Mouse (Mus musculus) kidney, embryonic 14.5 days (tissue): ENCODE data around the gene Palld. TPM values are rescaled to one million over a fixed set of nuclear protein-coding genes. Genes with fewer than 3 reads are reported as not detected.

Source experiments
- ATAC-seq: fragments of 200-750 bp; cut with Nextera tagmentation; 2 replicates; pipeline ENCODE4 v1.8.0; 2017; ENCODE audit warnings: moderate number of reproducible peaks, mild to moderate bottlenecking, moderate TSS enrichment, moderate library complexity; ENCODE audit not compliant: low FRiP score, low TSS enrichment
- H3K27ac ChIP-seq: fragments of 300-500 bp; sonication (generic); 2 replicates; pipeline ENCODE4 v1.5.1; 2014; ENCODE audit warnings: low read depth, mild to moderate bottlenecking, low read length, moderate library complexity, mixed read lengths
- H3K27me3 ChIP-seq: fragments of 300-500 bp; sonication (generic); 2 replicates; pipeline ENCODE4 v1.6.1; 2014; ENCODE audit warnings: mild to moderate bottlenecking, low read length; ENCODE audit not compliant: control insufficient read depth, insufficient read depth
- H3K36me3 ChIP-seq: fragments of 300-500 bp; sonication (generic); 2 replicates; pipeline ENCODE4 v1.6.1; 2014; ENCODE audit warnings: low read length, mixed read lengths; ENCODE audit not compliant: control insufficient read depth, insufficient read depth
- H3K4me1 ChIP-seq: fragments of 300-500 bp; sonication (generic); 2 replicates; pipeline ENCODE4 v1.6.1; 2014; ENCODE audit warnings: low read length, mixed read lengths; ENCODE audit not compliant: control insufficient read depth, insufficient read depth
- H3K4me2 ChIP-seq: fragments of 300-500 bp; sonication (generic); replicated peaks from 2 replicates; pipeline ENCODE4 v1.6.1; 2014; ENCODE audit warnings: low read depth, mild to moderate bottlenecking, low read length
- H3K4me3 ChIP-seq: fragments of 300-500 bp; sonication (generic); 2 replicates; pipeline ENCODE4 v1.5.1; 2014; ENCODE audit warnings: mild to moderate bottlenecking, low read length
- H3K9ac ChIP-seq: fragments of 300-500 bp; sonication (generic); 2 replicates; pipeline ENCODE4 v1.6.1; 2014; ENCODE audit warnings: low read depth, mild to moderate bottlenecking, low read length, moderate library complexity
- H3K9me3 ChIP-seq: fragments of 300-500 bp; sonication (generic); 2 replicates; pipeline ENCODE4 v1.6.1; 2016; ENCODE audit warnings: low read length; ENCODE audit not compliant: control insufficient read depth
- WGBS: fragments of 180-500 bp; shearing (Covaris S2); extraction: QIAGEN DNeasy Blood & Tissue Kit; methylation state at CpG from one replicate; pipeline ENCODE4 v1.1.7; 2014; 5-methylcytosine and 5-hydroxymethylcytosine counted together
- polyA plus RNA-seq: library from polyadenylated mRNA; unstranded; fragments of >200 nt; fragmentation: Nextera tagmentation; extraction: Ambion mirVana; gene quantifications from 2 replicates; pipeline ENCODE4 v1.2.1, GENCODE M21; 2014

Gene Palld
- polyA plus RNA-seq, 1 experiment from 2014 or later, result 53.1 TPM

GRCm38 (mm10) chr8:61634811-61635210, 267.7 kb downstream of the Palld start:
- H3K36me3 ChIP-seq, result no peaks in the 10 kb centered on the region
- no peaks in the 10 kb centered on the region for H3K27me3 ChIP-seq
- H3K9me3 ChIP-seq, result no peaks in the 10 kb centered on the region
- no peak overlapping the region for H3K4me2 ChIP-seq
- 83% methylated on average over 1 of the region's 1 CpGs for WGBS
- H3K9ac ChIP-seq, result no peak overlapping the region
- H3K4me1 ChIP-seq, result peaks cover 9% of the 10 kb centered on the region
- no peak for ATAC-seq
- H3K4me3 ChIP-seq, result no peak overlapping the region
- H3K27ac ChIP-seq, result no peak overlapping the region

GRCm38 (mm10) chr8:61632331-61632730, 270.2 kb downstream of the Palld start:
- Histone ChIP-seq H3K4me1 (no peaks in the 10 kb centered on the region), H3K9ac (no peak overlapping the region), H3K27me3 (no peaks in the 10 kb centered on the region), H3K27ac (no peak overlapping the region), H3K9me3 (no peaks in the 10 kb centered on the region), H3K4me2 (no peak overlapping the region), H3K36me3 (no peaks in the 10 kb centered on the region), H3K4me3 (no peak overlapping the region)
- 71% methylated on average over 2 of the region's 2 CpGs for WGBS
- ATAC-seq, result no peak

- H3K27me3 ChIP-seq, result no peaks in the 10 kb centered on the region
- H3K36me3 ChIP-seq, result no peaks in the 10 kb centered on the region
- H3K4me3 ChIP-seq, result no peak overlapping the region
- no peak overlapping the region for H3K4me2 ChIP-seq
- no peak for ATAC-seq
- 68% methylated on average over 1 of the region's 1 CpGs for WGBS
- no peaks in the 10 kb centered on the region for H3K4me1 ChIP-seq
- no peaks in the 10 kb centered on the region for H3K9me3 ChIP-seq
- H3K9ac ChIP-seq, result no peak overlapping the region
- no peak overlapping the region for H3K27ac ChIP-seq
Measured at GRCm38 (mm10) chr8:61629631-61629968, 272.9 kb downstream of the Palld start.

- no peak overlapping the region for H3K27ac ChIP-seq
- 82% methylated on average over 3 of the region's 3 CpGs for WGBS
- ATAC-seq, result no peak
Measured at GRCm38 (mm10) chr8:61628938-61629630, 273.4 kb downstream of the Palld start.

GRCm38 (mm10) chr8:61626246-61626952, 276.1 kb downstream of the Palld start:
- Histone ChIP-seq H3K9me3 (no peaks in the 10 kb centered on the region), H3K9ac (no peak overlapping the region), H3K27ac (no peak overlapping the region), H3K4me1 (0 out of 2 replicates have a peak, but pooled peaks cover 8% of the 10 kb centered on the region), H3K36me3 (no peaks in the 10 kb centered on the region), H3K4me3 (no peak overlapping the region), H3K27me3 (no peaks in the 10 kb centered on the region), H3K4me2 (no peak overlapping the region)
- no peak for ATAC-seq
- WGBS, result 89% methylated on average over 8 of the region's 8 CpGs

More at GRCm38 (mm10) chr8:61628938-61629630, 273.4 kb downstream of the Palld start:
- Histone ChIP-seq H3K36me3 (no peaks in the 10 kb centered on the region), H3K9me3 (no peaks in the 10 kb centered on the region), H3K27me3 (no peaks in the 10 kb centered on the region), H3K4me1 (no peaks in the 10 kb centered on the region), H3K9ac (no peak overlapping the region), H3K4me3 (no peak overlapping the region), H3K4me2 (no peak overlapping the region)

GRCm38 (mm10) chr8:61625656-61626210, 276.8 kb downstream of the Palld start:
- H3K4me3 ChIP-seq, result no peak overlapping the region
- no peaks in the 10 kb centered on the region for H3K9me3 ChIP-seq
- no peaks in the 10 kb centered on the region for H3K36me3 ChIP-seq
- 0 out of 2 replicates have a peak, but pooled peaks cover 8% of the 10 kb centered on the region for H3K4me1 ChIP-seq
- H3K27me3 ChIP-seq, result no peaks in the 10 kb centered on the region
- WGBS, result 72% methylated on average over 8 of the region's 8 CpGs
- H3K4me2 ChIP-seq, result no peak overlapping the region
- H3K27ac ChIP-seq, result no peak overlapping the region
- no peak overlapping the region for H3K9ac ChIP-seq
- ATAC-seq, result no peak; the same call in 1 of the 2 replicates

- 40% methylated on average over 12 of the region's 12 CpGs for WGBS
- no peak overlapping the region for H3K27ac ChIP-seq
Measured at GRCm38 (mm10) chr8:61623485-61624417, 278.7 kb downstream of the Palld start.

GRCm38 (mm10) chr8:61621300-61621699, 281.2 kb downstream of the Palld start:
- Histone ChIP-seq H3K4me1 (0 out of 2 replicates have a peak, but pooled peaks cover 8% of the 10 kb centered on the region), H3K27ac (no peak overlapping the region), H3K9ac (no peak overlapping the region), H3K27me3 (no peaks in the 10 kb centered on the region), H3K4me3 (no peak overlapping the region), H3K4me2 (no peak overlapping the region), H3K9me3 (no peaks in the 10 kb centered on the region), H3K36me3 (no peaks in the 10 kb centered on the region)
- WGBS, result 79% methylated on average over 3 of the region's 3 CpGs
- ATAC-seq, result no peak

More at GRCm38 (mm10) chr8:61623485-61624417, 278.7 kb downstream of the Palld start:
- Histone ChIP-seq H3K4me2 (no peak overlapping the region), H3K4me3 (no peak overlapping the region), H3K27me3 (no peaks in the 10 kb centered on the region), H3K9me3 (no peaks in the 10 kb centered on the region), H3K9ac (no peak overlapping the region), H3K4me1 (0 out of 2 replicates have a peak, but pooled peaks cover 8% of the 10 kb centered on the region), H3K36me3 (no peaks in the 10 kb centered on the region)
- ATAC-seq, result peak; percentile 58; the same call in 1 of the 2 replicates
